27 mouse cellular contexts compared by ENCODE assay signal in genomic region chr13:53805872-53806271, GRCm38 (mm10).
DNase-seq lines count a peak whose midpoint lies in the region; ATAC-seq and TF ChIP-seq lines count a peak whose summit lies in the region.
"Had no signal": no experiment of that assay in that cellular context is flagged by ENCODE, and none has a peak within 500 bp of the region (broad histone marks: within the 10 kb centered on the region; RNA-seq: fewer than 3 reads in every experiment).

No protein-coding gene starts in this region.

- peak; percentile 63 for ATAC-seq in forebrain, embryonic 14.5 days
- no peak for ATAC-seq in forebrain, embryonic 12.5 days (ENCODE audit: low FRiP score)
- ATAC-seq: hindbrain, postnatal 0 days; inflammation-experienced regulatory T-cells, adult 6 months; intestine, embryonic 16.5 days had no signal

- no peaks in the 10 kb centered on the region for H3K79me2 ChIP-seq in CH12.LX (replicated peaks; ENCODE audit: control insufficient read depth, extremely low read depth, insufficient read depth, poor library complexity, severe bottlenecking)

- H3K27ac ChIP-seq in forebrain, embryonic 14.5 days (ENCODE audit: low read depth, low read length), result no peak overlapping the region
- no peak overlapping the region for H3K27ac ChIP-seq in forebrain, embryonic 12.5 days
- H3K27ac ChIP-seq in CH12.LX (ENCODE audit: insufficient read depth, low read depth), result no peak overlapping the region
- H3K27ac ChIP-seq: embryonic facial prominence, embryonic 12.5 days; embryonic facial prominence, embryonic 15.5 days; gastrocnemius, adult 2 months; heart, embryonic 13.5 days; hindbrain, embryonic 14.5 days; hindbrain, postnatal 0 days had no signal

- no peaks in the 10 kb centered on the region for H3K9me3 ChIP-seq in forebrain, embryonic 14.5 days (replicated peaks; ENCODE audit: control insufficient read depth, low read length)
- H3K9me3 ChIP-seq in forebrain, embryonic 12.5 days, result no peaks in the 10 kb centered on the region
- H3K9me3 ChIP-seq in CH12.LX (replicated peaks; ENCODE audit: low read length), result peaks cover 4% of the 10 kb centered on the region
- H3K9me3 ChIP-seq: embryonic facial prominence, embryonic 12.5 days; embryonic facial prominence, embryonic 15.5 days; heart, embryonic 13.5 days had no signal

- no peak for TF ChIP-seq CTCF in CH12.LX (conservative IDR thresholded peaks at IDR 0.05 in 1 of 2, IDR thresholded peaks at IDR 0.05 in 1 of 2; ENCODE audit: low read depth in 2 of 2, low read length in 2 of 2)

- DNase-seq in forebrain, embryonic 14.5 days (ENCODE audit: low spot score), result peak; percentile 66
- peak; percentile 3 for DNase-seq in CH12.LX (ENCODE audit: extremely low read depth)
- peak; percentile 30 for DNase-seq in brain, embryonic 18.5 days (ENCODE audit: low read depth, low spot score)
- no peak for DNase-seq in gastrocnemius, adult 8-10 months (ENCODE audit: low spot score in 2 of 2)
- no peak for DNase-seq in yolk sac, embryonic 10.5 days (ENCODE audit: low spot score)
- DNase-seq: adrenal gland, adult 8-10 months; adrenal gland, postnatal 25 days; B cell, adult 2 months; cerebellum, adult 11 months; cerebellum, adult 2 months; cerebellum, adult 9-11 months; cerebellum, postnatal 25 days; gastrocnemius, adult 2 months; gastrocnemius, postnatal 25 days; heart, adult 18-20 months; heart, postnatal 14 days; heart, postnatal 4 days; kidney, adult 18-20 months; kidney, adult 9 months had no signal

- dilution Hi-C loops in CH12.LX (cut with MboI; ENCODE audit: extremely low pct_ligation_motif_present, extremely low pct_unique_long_range_greater_than_20kb, low sequenced_read_pairs), result no loop called here

- in situ Hi-C loops in CH12.LX (cut with MboI; ENCODE audit: low pct_ligation_motif_present, low pct_unique_long_range_greater_than_20kb, low sequenced_read_pairs), result no loop called here

- H3K36me3 ChIP-seq in forebrain, embryonic 14.5 days (ENCODE audit: control insufficient read depth, insufficient read depth, low read length), result no peaks in the 10 kb centered on the region
- no peaks in the 10 kb centered on the region for H3K36me3 ChIP-seq in forebrain, embryonic 12.5 days (replicated peaks)
- no peaks in the 10 kb centered on the region for H3K36me3 ChIP-seq in CH12.LX (replicated peaks in 1 of 2; ENCODE audit: control insufficient read depth in 1 of 2, insufficient read depth in 1 of 2, low read length in 1 of 2)
- H3K36me3 ChIP-seq: embryonic facial prominence, embryonic 12.5 days; embryonic facial prominence, embryonic 15.5 days; heart, embryonic 13.5 days had no signal

- TF ChIP-seq EP300 in CH12.LX (IDR thresholded peaks at IDR 0.05; ENCODE audit: low read length), result no peak

- H3K4me1 ChIP-seq in forebrain, embryonic 14.5 days (ENCODE audit: control insufficient read depth, insufficient read depth, low read length), result peaks cover 16% of the 10 kb centered on the region
- peaks cover 26% of the 10 kb centered on the region for H3K4me1 ChIP-seq in forebrain, embryonic 12.5 days
- peaks cover 4 to 11% of the 10 kb centered on the region in 2 experiments; a peak in 3 of 4 replicates for H3K4me1 ChIP-seq in CH12.LX (ENCODE audit: control insufficient read depth in 1 of 2, insufficient read depth in 2 of 2)

- H3K27me3 ChIP-seq in forebrain, embryonic 14.5 days (replicated peaks; ENCODE audit: control insufficient read depth, insufficient read depth, low read length), result peaks cover 12% of the 10 kb centered on the region; the same call in 1 of the 2 replicates
- H3K27me3 ChIP-seq in forebrain, embryonic 12.5 days, result peaks cover 64% of the 10 kb centered on the region
- peaks cover 87% of the 10 kb centered on the region for H3K27me3 ChIP-seq in CH12.LX (replicated peaks)

- H3K4me3 ChIP-seq in forebrain, embryonic 14.5 days (ENCODE audit: low read depth, low read length), result no peak overlapping the region
- no peak overlapping the region for H3K4me3 ChIP-seq in forebrain, embryonic 12.5 days (replicated peaks)
- no peak overlapping the region for H3K4me3 ChIP-seq in CH12.LX (replicated peaks in 1 of 3; ENCODE audit: low read depth in 2 of 3, low read length in 2 of 3, poor library complexity in 1 of 3)
- H3K4me3 ChIP-seq: embryonic facial prominence, embryonic 12.5 days; embryonic facial prominence, embryonic 15.5 days; gastrocnemius, adult 2 months; heart, embryonic 13.5 days had no signal

- WGBS in forebrain, embryonic 14.5 days, result 24% methylated on average over 4 of the region's 4 CpGs
- 26% methylated on average over 4 of the region's 4 CpGs for WGBS in forebrain, embryonic 12.5 days

- no peak for TF ChIP-seq POLR2A in CH12.LX (IDR thresholded peaks at IDR 0.05; ENCODE audit: low read depth, low read length)

- TF ChIP-seq RAD21 in CH12.LX (IDR thresholded peaks at IDR 0.05; ENCODE audit: low read depth, low read length), result no peak

- H3K9ac ChIP-seq in forebrain, embryonic 14.5 days (ENCODE audit: low read length), result no peak overlapping the region
- no peak overlapping the region for H3K9ac ChIP-seq in forebrain, embryonic 12.5 days
- no peak overlapping the region for H3K9ac ChIP-seq in CH12.LX (ENCODE audit: insufficient read depth, low read depth)
- H3K9ac ChIP-seq: embryonic facial prominence, embryonic 12.5 days; embryonic facial prominence, embryonic 15.5 days; heart, embryonic 13.5 days; hindbrain, embryonic 14.5 days had no signal

- H3K4me2 ChIP-seq in forebrain, embryonic 14.5 days (ENCODE audit: low read length), result no peak overlapping the region
- no peak overlapping the region for H3K4me2 ChIP-seq in forebrain, embryonic 12.5 days
- H3K4me2 ChIP-seq in CH12.LX (ENCODE audit: insufficient read depth, low read depth, poor library complexity, severe bottlenecking), result no peak overlapping the region
- H3K4me2 ChIP-seq: embryonic facial prominence, embryonic 12.5 days; embryonic facial prominence, embryonic 15.5 days; heart, embryonic 13.5 days; hindbrain, embryonic 14.5 days had no signal

TF ChIP-seq in CH12.LX, 34 proteins besides CTCF, POLR2A, EP300 and RAD21:
- TF ChIP-seq MEF2A (IDR thresholded peaks at IDR 0.05; ENCODE audit: borderline replicate concordance, low read depth, low read length), result peak; percentile 21; the same call in 1 of the 2 replicates
- TF ChIP-seq SMC3 (IDR thresholded peaks at IDR 0.05; ENCODE audit: low read depth, low read length), result no peak

Comparison
In these comparisons a context has a peak if more than half of its experiments do, and no peak if none do; other contexts are left out.
1. DNase-seq: peak in forebrain, embryonic 14.5 days (single experiment), CH12.LX (single experiment) and brain, embryonic 18.5 days (single experiment); none in gastrocnemius, adult 8-10 months (0 of 2) and yolk sac, embryonic 10.5 days (single experiment).